9 mouse cellular contexts compared by ENCODE assay signal in genomic region chr2:25098956-25099355, GRCm38 (mm10). TPM values are rescaled to one million over a fixed set of nuclear protein-coding genes. Genes with fewer than 3 reads are reported as not detected.
A peak's percentile ranks its signal among the peaks of the same experiment; 100 is the strongest.
DNase-seq lines count a peak whose midpoint lies in the region; ATAC-seq and TF ChIP-seq lines count a peak whose summit lies in the region.
"Had no signal": no experiment of that assay in that cellular context is flagged by ENCODE, and none has a peak within 500 bp of the region (broad histone marks: within the 10 kb centered on the region; RNA-seq: fewer than 3 reads in every experiment).

No protein-coding gene starts in this region.

- H3K27ac ChIP-seq in kidney, adult 2 months (ENCODE audit: insufficient read depth, low read depth, low read length): no peak overlapping the region
- no peak overlapping the region for H3K27ac ChIP-seq in kidney, embryonic 16.5 days (ENCODE audit: low read length)
- no peak overlapping the region for H3K27ac ChIP-seq in forebrain, postnatal 0 days (ENCODE audit: low read depth, low read length)
- H3K27ac ChIP-seq in stomach, embryonic 16.5 days (ENCODE audit: low read length): no peak overlapping the region; the same call in 1 of the 2 replicates

- no peaks in the 10 kb centered on the region for H3K27me3 ChIP-seq in kidney, adult 2 months (replicated peaks; ENCODE audit: control insufficient read depth, insufficient read depth, low read length)
- no peaks in the 10 kb centered on the region for H3K27me3 ChIP-seq in kidney, embryonic 16.5 days (ENCODE audit: insufficient read depth, low read length)
- H3K27me3 ChIP-seq in forebrain, postnatal 0 days (ENCODE audit: insufficient read depth, low read length): 0 out of 2 replicates have a peak, but pooled peaks cover 4% of the 10 kb centered on the region
- H3K27me3 ChIP-seq in stomach, embryonic 16.5 days (ENCODE audit: control insufficient read depth, insufficient read depth, low read length): no peaks in the 10 kb centered on the region

- TF ChIP-seq CTCF in kidney, adult 2 months (conservative IDR thresholded peaks at IDR 0.05; ENCODE audit: insufficient read depth, insufficient read length, low read depth, low read length): peak; percentile 72
- TF ChIP-seq CTCF in forebrain, postnatal 0 days (IDR thresholded peaks at IDR 0.05; ENCODE audit: low read depth): peak; percentile 71

- H3K4me3 ChIP-seq in kidney, adult 2 months (ENCODE audit: insufficient read depth, low read depth, low read length): no peak overlapping the region
- no peak overlapping the region for H3K4me3 ChIP-seq in kidney, embryonic 16.5 days (ENCODE audit: low read length)
- no peak overlapping the region for H3K4me3 ChIP-seq in forebrain, postnatal 0 days (ENCODE audit: low read depth, low read length)
- no peak overlapping the region for H3K4me3 ChIP-seq in stomach, embryonic 16.5 days (replicated peaks; ENCODE audit: low read length)

- ATAC-seq in kidney, embryonic 16.5 days (ENCODE audit: low FRiP score, low TSS enrichment): no peak
- peak; percentile 50; the same call in 1 of the 2 replicates for ATAC-seq in forebrain, postnatal 0 days
- ATAC-seq in stomach, embryonic 16.5 days (ENCODE audit: insufficient read depth, low FRiP score): peak; percentile 30; the same call in 1 of the 2 replicates

- no peaks in the 10 kb centered on the region for H3K9me3 ChIP-seq in kidney, embryonic 16.5 days (ENCODE audit: low read length)
- no peaks in the 10 kb centered on the region for H3K9me3 ChIP-seq in forebrain, postnatal 0 days (ENCODE audit: low read length)
- H3K9me3 ChIP-seq in stomach, embryonic 16.5 days (replicated peaks; ENCODE audit: control insufficient read depth, low read length): no peaks in the 10 kb centered on the region

- no peaks in the 10 kb centered on the region for H3K36me3 ChIP-seq in kidney, adult 2 months (ENCODE audit: control insufficient read depth, insufficient read depth, low read length)
- no peaks in the 10 kb centered on the region for H3K36me3 ChIP-seq in kidney, embryonic 16.5 days (ENCODE audit: insufficient read depth, low read length)
- H3K36me3 ChIP-seq in forebrain, postnatal 0 days (ENCODE audit: insufficient read depth): no peaks in the 10 kb centered on the region
- H3K36me3 ChIP-seq in stomach, embryonic 16.5 days (ENCODE audit: control insufficient read depth, insufficient read depth, low read length): no peaks in the 10 kb centered on the region

- no peaks in the 10 kb centered on the region for H3K4me1 ChIP-seq in kidney, adult 2 months (ENCODE audit: control insufficient read depth, insufficient read depth, low read length)
- H3K4me1 ChIP-seq in kidney, embryonic 16.5 days (ENCODE audit: insufficient read depth, low read length): no peaks in the 10 kb centered on the region
- H3K4me1 ChIP-seq in forebrain, postnatal 0 days (ENCODE audit: insufficient read depth): no peaks in the 10 kb centered on the region
- 0 out of 2 replicates have a peak, but pooled peaks cover 8% of the 10 kb centered on the region for H3K4me1 ChIP-seq in stomach, embryonic 16.5 days (ENCODE audit: control insufficient read depth, insufficient read depth, low read length)

- WGBS in kidney, adult 2 months: 48% methylated on average over 5 of the region's 5 CpGs
- 52% methylated on average over 5 of the region's 5 CpGs for WGBS in kidney, embryonic 16.5 days
- WGBS in forebrain, postnatal 0 days: 39% methylated on average over 5 of the region's 5 CpGs
- WGBS in stomach, embryonic 16.5 days: 47% methylated on average over 5 of the region's 5 CpGs

- no peak overlapping the region for H3K9ac ChIP-seq in kidney, embryonic 16.5 days (replicated peaks; ENCODE audit: low read length)
- no peak overlapping the region for H3K9ac ChIP-seq in forebrain, postnatal 0 days
- no peak overlapping the region for H3K9ac ChIP-seq in stomach, embryonic 16.5 days (ENCODE audit: low read length)

- TF ChIP-seq POLR2A in kidney, adult 2 months (IDR thresholded peaks at IDR 0.05; ENCODE audit: low read depth, low read length): no peak

- DNase-seq in kidney, adult 2 months: peak; percentile 33
- peak; percentile 51 for DNase-seq in adrenal gland, postnatal 10 days
- peak; percentile 44 for DNase-seq in forebrain, postnatal 0 days
- peak; percentile 47 to 52 for DNase-seq in kidney, postnatal 25 days
- DNase-seq in mesoderm, embryonic 11.5 days (ENCODE audit: low read depth, low spot score): peak; percentile 41
- no peak for DNase-seq in ovary, postnatal 14 days (ENCODE audit: low spot score)

- no peak overlapping the region for H3K4me2 ChIP-seq in kidney, embryonic 16.5 days (replicated peaks; ENCODE audit: low read depth, low read length)
- H3K4me2 ChIP-seq in forebrain, postnatal 0 days (ENCODE audit: low read depth): no peak overlapping the region
- no peak overlapping the region for H3K4me2 ChIP-seq in stomach, embryonic 16.5 days (ENCODE audit: low read depth, low read length)

RNA-seq across cellular contexts. Expression of gene Noxa1, which starts 4.0 kb away (rescaled TPM):
- polyA plus RNA-seq in kidney, adult 2 months (2012; rRNA removed): not detected in 2 replicates
- 0.39 and 0.65 TPM in 2 replicates for polyA plus RNA-seq in kidney, embryonic 16.5 days (2015; fragmentation: Nextera tagmentation; extraction: Ambion mirVana)
- total RNA-seq in adrenal gland, postnatal 10 days (2021): not detected
- not detected in 2 replicates for total RNA-seq in forebrain, postnatal 0 days (2014; rRNA removed)
- polyA plus RNA-seq in forebrain, postnatal 0 days (2015; fragmentation: Nextera tagmentation; extraction: Ambion mirVana): not detected in 2 replicates
- polyA plus RNA-seq in stomach, embryonic 16.5 days (2015; fragmentation: Nextera tagmentation; extraction: Ambion mirVana): 8.1 and 8.8 TPM in 2 replicates
- total RNA-seq: hematopoietic stem cell, adult 5-6 weeks had no signal

RNA-seq across cellular contexts. Expression of gene Entpd8, which starts 18.9 kb away (rescaled TPM):
- 23.7 and 29.2 TPM in 2 replicates for polyA plus RNA-seq in kidney, adult 2 months (2012; rRNA removed)
- 8.6 and 10.0 TPM in 2 replicates for polyA plus RNA-seq in kidney, embryonic 16.5 days (2015; fragmentation: Nextera tagmentation; extraction: Ambion mirVana)
- total RNA-seq in adrenal gland, postnatal 10 days (2021): 1 to 10 TPM; 7.0 to 9.7 TPM
- not detected in 2 replicates for total RNA-seq in forebrain, postnatal 0 days (2014; rRNA removed)
- polyA plus RNA-seq in forebrain, postnatal 0 days (2015; fragmentation: Nextera tagmentation; extraction: Ambion mirVana): not detected in 2 replicates
- polyA plus RNA-seq in stomach, embryonic 16.5 days (2015; fragmentation: Nextera tagmentation; extraction: Ambion mirVana): 2.5 and 2.6 TPM in 2 replicates
- total RNA-seq: hematopoietic stem cell, adult 5-6 weeks had no signal

RNA-seq across cellular contexts. Expression of gene Nsmf, which starts 44.8 kb away (rescaled TPM):
- 77.8 and 110 TPM in 2 replicates for polyA plus RNA-seq in kidney, adult 2 months (2012; rRNA removed)
- polyA plus RNA-seq in kidney, embryonic 16.5 days (2015; fragmentation: Nextera tagmentation; extraction: Ambion mirVana): 101 and 103 TPM in 2 replicates
- total RNA-seq in adrenal gland, postnatal 10 days (2021): 10 to 100 TPM; 53.4 to 68.3 TPM
- total RNA-seq in forebrain, postnatal 0 days (2014; rRNA removed): 285 and 329 TPM in 2 replicates
- polyA plus RNA-seq in forebrain, postnatal 0 days (2015; fragmentation: Nextera tagmentation; extraction: Ambion mirVana): 258 and 262 TPM in 2 replicates
- polyA plus RNA-seq in stomach, embryonic 16.5 days (2015; fragmentation: Nextera tagmentation; extraction: Ambion mirVana): 57.2 and 62.0 TPM in 2 replicates
